ENCODE assay signal across 25 mouse cellular contexts in genomic region chr4:45882521-45882920, GRCm38 (mm10). TPM values are rescaled to one million over a fixed set of nuclear protein-coding genes. Genes with fewer than 3 reads are reported as not detected.
DNase-seq lines count a peak whose midpoint lies in the region; ATAC-seq and TF ChIP-seq lines count a peak whose summit lies in the region.
"Had no signal": no experiment of that assay in that cellular context is flagged by ENCODE, and none has a peak within 500 bp of the region (broad histone marks: within the 10 kb centered on the region; RNA-seq: fewer than 3 reads in every experiment).

No protein-coding gene starts in this region.

- no peaks in the 10 kb centered on the region for H3K4me1 ChIP-seq in small intestine, adult 2 months (ENCODE audit: control insufficient read depth, insufficient read depth, insufficient read length, low read length)
- no peaks in the 10 kb centered on the region for H3K4me1 ChIP-seq in hindbrain, embryonic 16.5 days (ENCODE audit: control insufficient read depth, insufficient read depth, low read depth, low read length)
- H3K4me1 ChIP-seq: embryonic facial prominence, embryonic 13.5 days; forebrain, embryonic 12.5 days had no signal

- H3K9me3 ChIP-seq in hindbrain, embryonic 16.5 days (ENCODE audit: control insufficient read depth, low read length): no peaks in the 10 kb centered on the region
- H3K9me3 ChIP-seq: embryonic facial prominence, embryonic 13.5 days; forebrain, embryonic 12.5 days; heart, embryonic 12.5 days; hindbrain, embryonic 10.5 days had no signal

- WGBS in small intestine, adult 2 months: 85% methylated on average over 9 of the region's 9 CpGs
- 91% methylated on average over 9 of the region's 9 CpGs for WGBS in hindbrain, embryonic 16.5 days

- peak; percentile 53; the same call in 1 of the 2 replicates for ATAC-seq in megakaryocyte, adult 5-6 weeks (ENCODE audit: poor library complexity, severe bottlenecking)
- ATAC-seq in hindbrain, embryonic 16.5 days: no peak
- ATAC-seq: activated CD4-positive, CD25-positive, alpha-beta regulatory T cell, adult 4 months; forebrain, embryonic 16.5 days; Patski had no signal

- H3K4me2 ChIP-seq in hindbrain, embryonic 16.5 days (ENCODE audit: low read length): no peak overlapping the region
- H3K4me2 ChIP-seq: embryonic facial prominence, embryonic 13.5 days; forebrain, embryonic 12.5 days; heart, embryonic 12.5 days; hindbrain, embryonic 14.5 days had no signal

- H3K27ac ChIP-seq in small intestine, adult 2 months (ENCODE audit: insufficient read depth, low read depth, low read length): peak overlapping the region; percentile 40
- H3K27ac ChIP-seq in hindbrain, embryonic 16.5 days (ENCODE audit: low read depth, low read length): no peak overlapping the region
- H3K27ac ChIP-seq: embryonic facial prominence, embryonic 13.5 days; forebrain, embryonic 12.5 days; hindbrain, embryonic 10.5 days; hindbrain, embryonic 14.5 days had no signal

- no peak overlapping the region for H3K9ac ChIP-seq in hindbrain, embryonic 16.5 days (ENCODE audit: low read depth, low read length)
- H3K9ac ChIP-seq: embryonic facial prominence, embryonic 13.5 days; forebrain, embryonic 12.5 days; heart, embryonic 12.5 days; hindbrain, embryonic 14.5 days had no signal

- no peak overlapping the region for H3K4me3 ChIP-seq in small intestine, adult 2 months (ENCODE audit: low read depth, low read length)
- no peak overlapping the region for H3K4me3 ChIP-seq in hindbrain, embryonic 16.5 days (ENCODE audit: low read length)
- H3K4me3 ChIP-seq: embryonic facial prominence, embryonic 13.5 days; forebrain, embryonic 12.5 days; heart, embryonic 12.5 days; hindbrain, embryonic 10.5 days had no signal

- DNase-seq in spleen, postnatal 36 days (ENCODE audit: low spot score in 2 of 2): peak; percentile 5 to 19
- no peak for DNase-seq in spleen, adult 12 weeks (ENCODE audit: low spot score)
- DNase-seq in MEL-GATA-1-ER (ENCODE audit: extremely low read depth, low read depth): peak; percentile 60
- no peak for DNase-seq in layer of hippocampus, adult 18-20 months (ENCODE audit: low spot score in 2 of 2)
- DNase-seq in adrenal gland, postnatal 10 days: no peak
- DNase-seq: adrenal gland, adult 2 months; adrenal gland, postnatal 36 days; cerebellum, adult 11 months; cerebellum, adult 8-10 months; cerebellum, postnatal 14 days; gastrocnemius, postnatal 14 days had no signal

- no peak for TF ChIP-seq POLR2A in small intestine, adult 2 months (IDR thresholded peaks at IDR 0.05; ENCODE audit: low read depth, low read length)

- TF ChIP-seq CTCF in small intestine, adult 2 months (IDR thresholded peaks at IDR 0.05; ENCODE audit: extremely low read depth, insufficient read length, insufficient replicate concordance, low read depth, low read length): no peak

- H3K27me3 ChIP-seq in small intestine, adult 2 months (ENCODE audit: control insufficient read depth, insufficient read depth, low read length): no peaks in the 10 kb centered on the region
- H3K27me3 ChIP-seq in hindbrain, embryonic 16.5 days (replicated peaks; ENCODE audit: control insufficient read depth, insufficient read depth, low read length): no peaks in the 10 kb centered on the region
- H3K27me3 ChIP-seq: embryonic facial prominence, embryonic 13.5 days; forebrain, embryonic 12.5 days; heart, embryonic 12.5 days; Patski had no signal

- no peaks in the 10 kb centered on the region; the same call in 1 of the 2 replicates for H3K36me3 ChIP-seq in small intestine, adult 2 months (ENCODE audit: control insufficient read depth, insufficient read depth, low read length)
- no peaks in the 10 kb centered on the region for H3K36me3 ChIP-seq in hindbrain, embryonic 16.5 days (ENCODE audit: control insufficient read depth, insufficient read depth, low read length)
- H3K36me3 ChIP-seq: embryonic facial prominence, embryonic 13.5 days; forebrain, embryonic 12.5 days; heart, embryonic 12.5 days; hindbrain, embryonic 10.5 days had no signal

RNA-seq across cellular contexts. Expression of gene Ccdc180, which starts 7.6 kb away (rescaled TPM):
- total RNA-seq in megakaryocyte, adult 5-6 weeks (2015): 3.0 and 3.4 TPM in 2 replicates
- 0.62 and 2.1 TPM in 2 replicates for total RNA-seq in megakaryocyte, adult 5-6 weeks (2017)
- polyA plus RNA-seq in small intestine, adult 2 months (2012; rRNA removed): not detected in 2 replicates
- total RNA-seq in layer of hippocampus, adult 18-20 months (2021): under 1 TPM; 0.36 to 0.79 TPM
- total RNA-seq in adrenal gland, postnatal 10 days (2021): under 1 TPM; 0.06 to 0.09 TPM
- 0.26 and 0.57 TPM in 2 replicates for polyA plus RNA-seq in hindbrain, embryonic 16.5 days (2015; fragmentation: Nextera tagmentation; extraction: Ambion mirVana)
- total RNA-seq: ES-E14; heart, postnatal 25 days had no signal
- polyA plus RNA-seq: adrenal gland, adult 2 months; embryonic facial prominence, embryonic 13.5 days; Patski had no signal

RNA-seq across cellular contexts. Expression of gene Stra6l, which starts 34.1 kb away (rescaled TPM):
- 0.11 and 0.22 TPM in 2 replicates for total RNA-seq in megakaryocyte, adult 5-6 weeks (2015)
- total RNA-seq in megakaryocyte, adult 5-6 weeks (2017): 0.07 and 0.33 TPM in 2 replicates
- polyA plus RNA-seq in small intestine, adult 2 months (2012; rRNA removed): 2.3 and 7.1 TPM in 2 replicates
- not detected for total RNA-seq in layer of hippocampus, adult 18-20 months (2021)
- 1 to 10 TPM; 4.8 to 8.1 TPM for total RNA-seq in adrenal gland, postnatal 10 days (2021)
- polyA plus RNA-seq in hindbrain, embryonic 16.5 days (2015; fragmentation: Nextera tagmentation; extraction: Ambion mirVana): 0.29 and 0.36 TPM in 2 replicates
- total RNA-seq: gastrocnemius, postnatal 14 days; heart, adult 8-10 months; heart, postnatal 25 days had no signal
- polyA plus RNA-seq: embryonic facial prominence, embryonic 13.5 days had no signal

RNA-seq across cellular contexts. Expression of gene Igfbpl1, which starts 55.8 kb away (rescaled TPM):
- total RNA-seq in megakaryocyte, adult 5-6 weeks (2015): not detected in 2 replicates
- total RNA-seq in megakaryocyte, adult 5-6 weeks (2017): not detected in 2 replicates
- polyA plus RNA-seq in small intestine, adult 2 months (2012; rRNA removed): 0.42 TPM in 1 of 2 replicates, not detected in the other
- total RNA-seq in layer of hippocampus, adult 18-20 months (2021): 1 to 10 TPM in 1 of 2 experiments, under 1 TPM in 1; 0.43 to 1.4 TPM
- under 1 TPM in 1 of 2 experiments, not detected in 1; 0.12 TPM for total RNA-seq in adrenal gland, postnatal 10 days (2021)
- 20.2 and 27.3 TPM in 2 replicates for polyA plus RNA-seq in hindbrain, embryonic 16.5 days (2015; fragmentation: Nextera tagmentation; extraction: Ambion mirVana)
- total RNA-seq: adrenal gland, adult 2 months; adrenal gland, postnatal 36 days; gastrocnemius, postnatal 14 days had no signal
- polyA plus RNA-seq: activated CD4-positive, CD25-positive, alpha-beta regulatory T cell, adult 4 months; adrenal gland, adult 2 months; Patski had no signal

Comparison
In these comparisons a context has a peak if more than half of its experiments do, and no peak if none do; other contexts are left out.
1. DNase-seq: peak in spleen, postnatal 36 days (2 of 2) and MEL-GATA-1-ER (single experiment); none in spleen, adult 12 weeks (single experiment), layer of hippocampus, adult 18-20 months (0 of 2) and adrenal gland, postnatal 10 days (single experiment).
2. RNA of gene Stra6l, which starts 34.1 kb away (total RNA-seq): 4.8 to 8.1 TPM in adrenal gland, postnatal 10 days; 0.07 to 0.33 TPM in megakaryocyte, adult 5-6 weeks and not detected in layer of hippocampus, adult 18-20 months; every median in the first group is over 4 times any median in the second.